Mouse (Mus musculus): ENCODE measurements around the gene Ptger2.

GRCm38 (mm10) chr14:44989017-44989721 lies 1.2 kb downstream of the Ptger2 start:
- TF ChIP-seq CTCF (IDR thresholded peaks at IDR 0.05; ENCODE audit: extremely low read depth, insufficient read depth, low read length) (no peak), POLR2A (IDR thresholded peaks at IDR 0.05; ENCODE audit: extremely low read depth, insufficient read depth, low read length) (no peak)
